Mouse (Mus musculus) C2C12 (cell line): ENCODE measurements around the gene Slit1.

Source experiments
- CEBPB ChIP-seq: IDR thresholded peaks from one replicate; pipeline ENCODE4 v1.6.1; 2011; ENCODE audit warnings: low read depth, mild to moderate bottlenecking, control low read depth, moderate library complexity
- CTCF ChIP-seq: IDR thresholded peaks from one replicate; pipeline ENCODE4 v1.5.1; 2011; ENCODE audit not compliant: control insufficient read depth, insufficient read depth, insufficient read length
- MAX ChIP-seq: IDR thresholded peaks from one replicate; pipeline ENCODE4 v1.6.1; 2011; ENCODE audit warnings: mild to moderate bottlenecking, control low read depth
- MYOD1 ChIP-seq: IDR thresholded peaks from one replicate; pipeline ENCODE4 v1.6.1; 2011; ENCODE audit warnings: low read depth; ENCODE audit not compliant: control insufficient read depth, insufficient read length
- MYOG ChIP-seq: IDR thresholded peaks from one replicate; pipeline ENCODE4 v1.6.1; 2011; ENCODE audit not compliant: control insufficient read depth, insufficient read length; ENCODE audit errors: extremely low read depth
- USF1 ChIP-seq: IDR thresholded peaks from one replicate; pipeline ENCODE4 v1.6.1; 2011; ENCODE audit warnings: low read depth, mild to moderate bottlenecking, control low read depth, moderate library complexity

GRCm38 (mm10) chr19:41616274-41616673 lies 127.2 kb downstream of the Slit1 start:
- no peak for TF ChIP-seq MYOG
- TF ChIP-seq CTCF, result no peak
- no peak for TF ChIP-seq CEBPB
- no peak for TF ChIP-seq USF1
- no peak for TF ChIP-seq MYOD1
- TF ChIP-seq MAX, result no peak
